Mouse (Mus musculus): ENCODE data around the gene Tmem156. TPM values are rescaled to one million over a fixed set of nuclear protein-coding genes. Genes with fewer than 3 reads are reported as not detected.

Tmem156 gene
- total and polyA plus RNA-seq, 3 experiments: 0.27 TPM; not detected in 2

DNA sequence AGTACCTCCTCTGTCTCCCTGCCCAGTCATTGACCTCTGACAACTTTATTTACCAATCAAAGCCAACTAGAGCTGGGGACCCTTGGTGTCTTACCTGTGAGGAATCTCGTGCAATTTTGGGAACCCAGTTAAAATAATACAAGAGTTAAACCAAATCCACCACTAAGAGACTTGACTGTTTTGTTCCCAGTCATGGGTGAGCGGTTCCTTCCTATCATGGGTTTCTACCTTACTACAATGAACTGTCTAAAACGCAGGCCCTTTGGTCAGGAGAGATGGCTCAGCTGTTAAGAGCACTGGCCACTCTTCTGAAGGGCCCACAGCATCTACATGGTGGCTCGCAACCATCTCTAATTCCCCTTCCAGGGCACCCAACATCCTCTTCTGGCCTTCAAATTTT, 10.1 kb downstream of the Tmem156 start:
- intact Hi-C loops (cut with DNase I): no loop called here
- Histone ChIP-seq H3K4me1 (ENCODE audit: control insufficient read depth, insufficient read depth, low read length) (no peaks in the 10 kb centered on the region; the same call in 1 of the 2 replicates), H3K27ac (no peak overlapping the region), H3K9ac (ENCODE audit: low read depth, low read length) (no peak overlapping the region), H3K4me3 (no peak overlapping the region), H3K79me2 (replicated peaks; ENCODE audit: control insufficient read depth, insufficient read depth, low read length) (no peaks in the 10 kb centered on the region), H3K36me3 (ENCODE audit: control insufficient read depth, insufficient read depth, low read length) (no peaks in the 10 kb centered on the region), H3K27me3 (ENCODE audit: control insufficient read depth, insufficient read depth, low read length) (no peaks in the 10 kb centered on the region)
- WGBS: 86% methylated on average over 4 of the region's 4 CpGs
- no peak for DNase-seq
- TF ChIP-seq POLR2A (IDR thresholded peaks at IDR 0.05; ENCODE audit: insufficient read depth, low read depth, low read length) (no peak), CTCF (IDR thresholded peaks at IDR 0.05) (no peak), EP300 (IDR thresholded peaks at IDR 0.05; ENCODE audit: insufficient read depth, low read depth, low read length) (no peak)

DNA sequence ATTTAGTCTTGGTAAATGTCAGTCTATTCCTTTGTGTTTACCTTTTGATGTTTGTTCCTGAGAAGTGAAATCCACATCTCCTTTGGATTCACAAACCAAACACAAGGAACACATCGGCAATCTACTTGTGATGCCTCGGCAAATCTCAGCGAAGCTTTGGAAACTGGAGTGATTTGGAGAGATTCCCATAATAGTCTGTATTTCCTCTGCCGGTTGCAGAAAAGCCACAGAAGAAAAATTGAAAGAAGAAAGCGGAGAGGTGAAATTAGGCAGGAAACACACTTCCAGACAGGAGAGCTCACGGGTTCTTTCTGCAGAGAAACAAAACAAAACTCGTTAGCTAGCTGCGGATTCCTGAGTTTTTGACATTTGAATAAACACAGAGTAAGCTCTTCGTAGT, 12.1 kb downstream of the Tmem156 start:
- intact Hi-C loops (cut with DNase I): no loop called here
- no peaks in the 10 kb centered on the region for H3K27me3 ChIP-seq (ENCODE audit: control insufficient read depth, insufficient read depth, low read length)
- H3K4me1 ChIP-seq (ENCODE audit: control insufficient read depth, insufficient read depth, low read length): no peaks in the 10 kb centered on the region; the same call in 1 of the 2 replicates
- no peaks in the 10 kb centered on the region for H3K79me2 ChIP-seq (replicated peaks; ENCODE audit: control insufficient read depth, insufficient read depth, low read length)
- WGBS: 45% methylated on average over 9 of the region's 9 CpGs
- H3K4me3 ChIP-seq: peak overlapping the region; percentile 16; the same call in 1 of the 2 replicates
- peak overlapping the region; percentile 13; the same call in 1 of the 2 replicates for H3K27ac ChIP-seq
- DNase-seq: no peak
- TF ChIP-seq EP300 (IDR thresholded peaks at IDR 0.05; ENCODE audit: insufficient read depth, low read depth, low read length) (no peak), POLR2A (IDR thresholded peaks at IDR 0.05; ENCODE audit: insufficient read depth, low read depth, low read length) (no peak)
- H3K36me3 ChIP-seq (ENCODE audit: control insufficient read depth, insufficient read depth, low read length): no peaks in the 10 kb centered on the region
- peak overlapping the region; percentile 34; the same call in 1 of the 2 replicates for H3K9ac ChIP-seq (ENCODE audit: low read depth, low read length)

GRCm38 (mm10) chr5:65078081-65078480, 13.9 kb downstream of the Tmem156 start:
- Histone ChIP-seq H3K27me3 (ENCODE audit: control insufficient read depth, insufficient read depth, low read length) (no peaks in the 10 kb centered on the region), H3K79me2 (replicated peaks; ENCODE audit: control insufficient read depth, insufficient read depth, low read length) (no peaks in the 10 kb centered on the region), H3K4me1 (ENCODE audit: control insufficient read depth, insufficient read depth, low read length) (no peaks in the 10 kb centered on the region; the same call in 1 of the 2 replicates), H3K9ac (ENCODE audit: low read depth, low read length) (no peak overlapping the region), H3K27ac (no peak overlapping the region), H3K4me3 (no peak overlapping the region), H3K36me3 (ENCODE audit: control insufficient read depth, insufficient read depth, low read length) (no peaks in the 10 kb centered on the region)
- DNase-seq: no peak
- intact Hi-C loops (cut with DNase I): no loop called here
- 93% methylated on average over 4 of the region's 4 CpGs for WGBS
- TF ChIP-seq EP300 (IDR thresholded peaks at IDR 0.05; ENCODE audit: insufficient read depth, low read depth, low read length) (no peak), POLR2A (IDR thresholded peaks at IDR 0.05; ENCODE audit: insufficient read depth, low read depth, low read length) (no peak), CTCF (IDR thresholded peaks at IDR 0.05) (no peak)

DNA sequence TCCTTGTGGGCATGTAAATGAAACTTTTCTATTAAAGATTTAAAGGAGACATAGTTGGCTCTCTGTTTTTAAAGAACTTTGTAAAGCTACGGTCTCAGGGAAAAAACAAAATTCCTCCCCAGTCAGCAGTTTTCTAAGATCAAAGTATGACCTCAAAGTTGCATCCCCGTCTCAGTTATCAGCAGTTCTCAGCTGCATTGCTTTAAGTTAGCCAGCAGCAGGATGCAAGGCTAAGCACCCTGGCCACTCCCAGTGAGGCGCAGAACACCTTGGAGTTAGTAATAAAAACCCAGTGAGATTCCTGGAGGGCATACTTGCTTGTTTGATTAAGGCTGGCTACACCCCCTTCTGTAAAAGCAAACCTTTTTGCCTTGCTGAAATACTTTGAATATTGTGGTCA, 15.2 kb downstream of the Tmem156 start:
- Histone ChIP-seq H3K27me3 (ENCODE audit: control insufficient read depth, insufficient read depth, low read length) (no peaks in the 10 kb centered on the region), H3K4me1 (ENCODE audit: control insufficient read depth, insufficient read depth, low read length) (no peaks in the 10 kb centered on the region; the same call in 1 of the 2 replicates), H3K4me3 (no peak overlapping the region), H3K27ac (no peak overlapping the region), H3K79me2 (replicated peaks; ENCODE audit: control insufficient read depth, insufficient read depth, low read length) (no peaks in the 10 kb centered on the region), H3K36me3 (ENCODE audit: control insufficient read depth, insufficient read depth, low read length) (no peaks in the 10 kb centered on the region), H3K9ac (ENCODE audit: low read depth, low read length) (no peak overlapping the region)
- 61% methylated on average over 3 of the region's 3 CpGs for WGBS
- intact Hi-C loops (cut with DNase I): no loop called here
- DNase-seq: no peak
- TF ChIP-seq EP300 (IDR thresholded peaks at IDR 0.05; ENCODE audit: insufficient read depth, low read depth, low read length): no peak
- TF ChIP-seq POLR2A (IDR thresholded peaks at IDR 0.05; ENCODE audit: insufficient read depth, low read depth, low read length): no peak

GRCm38 (mm10) chr5:65076087-65076486, 15.8 kb downstream of the Tmem156 start:
- intact Hi-C loops (cut with DNase I): no loop called here
- H3K27me3 ChIP-seq (ENCODE audit: control insufficient read depth, insufficient read depth, low read length): no peaks in the 10 kb centered on the region
- H3K9ac ChIP-seq (ENCODE audit: low read depth, low read length): no peak overlapping the region
- WGBS: 52% methylated on average over 2 of the region's 2 CpGs
- no peak overlapping the region for H3K27ac ChIP-seq
- no peak overlapping the region for H3K4me3 ChIP-seq
- no peaks in the 10 kb centered on the region; the same call in 1 of the 2 replicates for H3K4me1 ChIP-seq (ENCODE audit: control insufficient read depth, insufficient read depth, low read length)
- H3K36me3 ChIP-seq (ENCODE audit: control insufficient read depth, insufficient read depth, low read length): no peaks in the 10 kb centered on the region
- DNase-seq: no peak
- no peaks in the 10 kb centered on the region for H3K79me2 ChIP-seq (replicated peaks; ENCODE audit: control insufficient read depth, insufficient read depth, low read length)
- TF ChIP-seq POLR2A (IDR thresholded peaks at IDR 0.05; ENCODE audit: insufficient read depth, low read depth, low read length): no peak
- TF ChIP-seq EP300 (IDR thresholded peaks at IDR 0.05; ENCODE audit: insufficient read depth, low read depth, low read length): no peak
- TF ChIP-seq CTCF (IDR thresholded peaks at IDR 0.05): peak; percentile 57

- WGBS: 61% methylated on average over 7 of the region's 7 CpGs
- Histone ChIP-seq H3K27ac (no peak overlapping the region), H3K27me3 (ENCODE audit: control insufficient read depth, insufficient read depth, low read length) (no peaks in the 10 kb centered on the region), H3K4me3 (no peak overlapping the region), H3K79me2 (replicated peaks; ENCODE audit: control insufficient read depth, insufficient read depth, low read length) (no peaks in the 10 kb centered on the region), H3K4me1 (ENCODE audit: control insufficient read depth, insufficient read depth, low read length) (no peaks in the 10 kb centered on the region; the same call in 1 of the 2 replicates), H3K9ac (ENCODE audit: low read depth, low read length) (no peak overlapping the region), H3K36me3 (ENCODE audit: control insufficient read depth, insufficient read depth, low read length) (no peaks in the 10 kb centered on the region)
- no peak for TF ChIP-seq EP300 (IDR thresholded peaks at IDR 0.05; ENCODE audit: insufficient read depth, low read depth, low read length)
- TF ChIP-seq CTCF (IDR thresholded peaks at IDR 0.05): peak; percentile 71
- intact Hi-C loops (cut with DNase I): loop anchor here (1.0 to 2.0 kb wide), 2 partner anchors 138 to 168 kb away; no protein-coding TSS in a partner anchor
- DNase-seq: peak; percentile 22 to 53
These were observed 17.2 kb downstream of the Tmem156 start for GRCm38 (mm10) chr5:65074693-65075092.
